Mouse (Mus musculus) left cerebral cortex, adult 2 months (tissue): ENCODE results near the gene Ephb6. TPM values are rescaled to one million over a fixed set of nuclear protein-coding genes. Genes with fewer than 3 reads are reported as not detected.
"Not testable (repeated sequence)": the region's sequence is repeated elsewhere in the genome, so short reads cannot be mapped to it uniquely, and the experiment has no call there.

Source experiments
- DNase-seq, 2 experiments: peaks; one replicate each; pipeline ENCODE4 v3.0.0; 2021 to 2022; ENCODE audit warnings: low spot score in 2 of 2, mixed read lengths in 1 of 2; ENCODE audit errors: extremely low spot score in 1 of 2
- H3K27ac ChIP-seq: fragments of 200-600 bp; 2 replicates; pipeline ENCODE4 v1.8.1; 2022
- H3K4me3 ChIP-seq: fragments of 200-600 bp; 2 replicates; pipeline ENCODE4 v1.8.1; 2022
- CTCF ChIP-seq: fragments of 200-600 bp; IDR thresholded peaks from 2 replicates; pipeline ENCODE4 v1.8.1; 2022; ENCODE audit warnings: antibody characterized with exemption, mild to moderate bottlenecking, moderate library complexity
- intact Hi-C: fragments of 180-260 bp; cut with DNase I; formaldehyde crosslinking; loops from one replicate; pipeline ENCODE4 v1.15.1; 2025
- long read RNA-seq, 2 experiments: library from polyadenylated mRNA; stranded (forward); transcript quantifications; one replicate each; pipeline ENCODE4 v2.0.0; 2021; ENCODE audit warnings: borderline mapping rate in 2 of 2
- total RNA-seq, 2 experiments: library from RNA; stranded (reverse); gene quantifications; 2 replicates each; pipeline ENCODE4 v1.2.3; 2021

Ephb6 gene
- 100 to 1,000 TPM; 118 to 130 TPM for total RNA-seq
- long read RNA-seq, experiment 1, transcript Ephb6-201 (18 exons, 3,762 nt), result major isoform, 135 of 249 reads
- long read RNA-seq, experiment 1, partial matches to known transcripts, result 44 of 249 reads
- long read RNA-seq, experiment 1, other reads (novel, unspliced or antisense), result 70 of 249 reads
- long read RNA-seq, experiment 2, transcript Ephb6-201 (18 exons, 3,762 nt), result major isoform, 85 of 156 reads
- long read RNA-seq, experiment 2, partial matches to known transcripts, result 24 of 156 reads
- long read RNA-seq, experiment 2, other reads (novel, unspliced or antisense), result 47 of 156 reads

DNA sequence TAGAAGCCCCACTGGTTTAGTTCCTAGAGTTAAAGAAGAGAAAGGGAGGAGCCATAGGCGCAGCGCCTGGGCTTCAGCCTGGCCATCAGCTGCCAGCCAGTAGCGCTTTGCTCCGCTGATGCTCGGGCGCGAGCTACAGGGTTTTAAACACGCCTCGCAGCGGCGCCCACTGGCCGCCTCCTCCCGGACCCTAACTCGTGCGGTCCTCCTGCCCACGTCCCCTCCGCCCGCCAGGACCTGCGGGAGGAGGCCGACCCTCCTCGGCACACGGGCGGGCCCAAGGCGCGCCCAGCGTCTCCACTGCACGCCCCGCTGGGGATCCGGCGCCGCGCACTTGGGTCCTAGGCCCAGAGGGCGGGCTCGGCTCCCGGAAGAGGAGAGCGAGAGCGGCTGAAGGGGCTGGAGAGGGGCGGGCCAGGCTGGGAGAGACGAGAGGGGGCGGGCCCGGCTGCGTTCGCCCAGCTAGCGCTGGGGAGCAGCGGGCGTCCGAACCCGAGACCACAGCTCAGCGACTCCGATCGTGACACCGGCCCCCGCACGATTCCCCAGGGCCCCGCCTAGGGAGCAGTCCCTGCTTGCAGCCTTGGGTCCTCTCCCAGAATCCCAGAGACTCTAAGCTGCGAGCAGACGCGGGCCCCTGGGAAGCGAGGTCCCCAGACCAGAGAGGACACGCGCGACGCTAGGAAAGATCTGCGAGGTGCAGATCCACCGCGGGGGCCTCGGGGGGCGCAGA is at the start of gene Ephb6:
Gene Ephb6, plus strand, starts transcription at position 422 of the 733 bp plus-strand sequence.
- DNase-seq, result peak; percentile 69 to 74
- no peak for TF ChIP-seq CTCF
- H3K27ac ChIP-seq, result peak within 1 kb of the TSS; percentile 96
- intact Hi-C loops, result loop anchor here (2.0 to 10.0 kb wide), 3 partner anchors 154 to 980 kb away; no protein-coding TSS in a partner anchor
- H3K4me3 ChIP-seq, result peak within 1 kb of the TSS; percentile 85

DNA sequence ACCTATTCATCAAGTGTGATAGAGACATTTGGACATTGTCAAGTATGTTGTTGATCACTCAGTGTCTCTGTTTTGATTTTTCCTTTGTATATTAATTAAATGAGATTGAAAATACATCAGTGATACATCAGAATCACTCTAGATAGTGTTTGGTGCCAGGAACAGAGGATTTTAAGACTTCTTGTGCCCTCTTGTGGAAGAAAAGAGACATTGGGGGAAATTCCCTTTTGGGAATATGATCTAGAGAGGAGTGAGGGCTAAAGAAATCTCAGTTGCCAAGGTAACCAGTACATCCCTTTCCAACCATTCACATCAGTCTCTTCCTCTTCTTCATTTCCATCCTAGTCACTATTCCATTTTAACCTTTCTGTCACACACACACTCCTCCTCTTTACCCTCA is 48.9 kb upstream of the Ephb6 start:
- DNase-seq, result no peak
- intact Hi-C loops, result loop anchor here (10.0 kb wide), 1 partner anchor 502 kb away; no protein-coding TSS in a partner anchor
- TF ChIP-seq CTCF, result peak; percentile 66

DNA sequence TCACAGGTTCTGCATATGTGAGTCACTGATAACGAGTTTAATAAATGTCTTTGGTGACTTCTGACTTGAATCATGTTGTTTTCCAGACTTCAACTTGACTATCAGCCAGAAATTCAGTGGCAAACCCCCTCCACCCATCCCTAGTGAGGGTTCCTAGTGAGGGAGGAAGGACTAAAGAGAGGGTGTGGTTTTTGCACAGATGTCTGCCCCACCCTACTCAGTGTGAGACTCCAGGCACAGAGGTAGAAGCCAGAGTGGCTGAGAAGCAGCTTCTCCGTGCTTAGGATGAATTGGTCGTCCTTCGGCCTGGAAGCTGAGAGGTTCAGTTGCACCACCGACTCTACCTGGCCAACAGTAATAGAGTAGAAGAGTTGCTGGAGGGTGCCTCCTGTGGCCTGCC is 47.8 kb upstream of the Ephb6 start:
- DNase-seq, result no peak
- intact Hi-C loops, result loop anchor here (10.0 kb wide), 1 partner anchor 503 kb away; no protein-coding TSS in a partner anchor
- no peak for TF ChIP-seq CTCF
- no peak overlapping the region for H3K4me3 ChIP-seq
- no peak overlapping the region for H3K27ac ChIP-seq

More for the DNA sequence above, 48.9 kb upstream of the Ephb6 start:
- no peak overlapping the region for H3K4me3 ChIP-seq
- no peak overlapping the region for H3K27ac ChIP-seq

DNA sequence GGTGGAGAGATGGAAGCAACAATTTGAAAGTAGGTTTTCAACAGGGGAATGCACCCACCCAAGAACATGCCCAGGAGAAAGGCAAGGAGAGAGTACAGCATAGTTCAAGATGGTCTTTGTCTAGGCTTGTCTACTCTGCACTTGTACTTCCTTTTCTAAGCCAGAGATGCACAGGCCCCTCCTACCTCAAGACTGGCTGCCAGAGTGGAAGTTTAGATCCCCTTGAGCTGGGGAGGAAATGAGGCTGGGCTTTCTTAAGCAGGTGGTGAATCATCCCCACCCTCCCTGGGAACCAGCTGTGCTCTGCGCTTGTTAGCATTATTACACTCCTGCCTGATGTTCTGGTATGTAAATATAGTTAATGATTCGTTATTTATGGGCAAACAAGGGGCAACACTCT is 47.0 kb upstream of the Ephb6 start:
- intact Hi-C loops, result loop anchor here (10.0 kb wide), 1 partner anchor 503 kb away; no protein-coding TSS in a partner anchor
- Histone ChIP-seq H3K4me3 (no peak overlapping the region), H3K27ac (no peak overlapping the region)
- TF ChIP-seq CTCF, result no peak
- DNase-seq, result no peak

DNA sequence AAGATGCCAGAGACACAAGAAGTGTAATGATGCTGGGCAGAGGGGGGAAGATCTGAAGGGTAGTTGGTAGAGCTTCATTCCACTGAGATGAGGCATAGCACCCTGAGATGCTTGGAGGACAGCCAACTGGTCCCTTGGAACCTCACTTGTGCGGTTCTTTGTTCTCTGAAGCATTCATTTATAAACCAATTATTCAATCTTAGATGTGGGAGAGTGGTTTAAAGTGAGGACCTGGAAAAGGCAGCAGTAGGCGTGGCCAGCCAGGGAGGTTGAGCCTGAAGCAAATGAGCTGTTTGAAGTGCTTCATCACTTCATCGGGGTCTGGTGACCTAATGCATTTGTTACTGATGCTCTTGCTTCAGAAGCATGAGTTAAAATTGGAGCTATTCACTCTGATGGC is 46.0 kb upstream of the Ephb6 start:
- Histone ChIP-seq H3K27ac (peak overlapping the region; percentile 45; the same call in 1 of the 2 replicates), H3K4me3 (no peak overlapping the region)
- DNase-seq, result no peak
- intact Hi-C loops, result loop anchor here (10.0 kb wide), 1 partner anchor 505 kb away; no protein-coding TSS in a partner anchor
- no peak for TF ChIP-seq CTCF

DNA sequence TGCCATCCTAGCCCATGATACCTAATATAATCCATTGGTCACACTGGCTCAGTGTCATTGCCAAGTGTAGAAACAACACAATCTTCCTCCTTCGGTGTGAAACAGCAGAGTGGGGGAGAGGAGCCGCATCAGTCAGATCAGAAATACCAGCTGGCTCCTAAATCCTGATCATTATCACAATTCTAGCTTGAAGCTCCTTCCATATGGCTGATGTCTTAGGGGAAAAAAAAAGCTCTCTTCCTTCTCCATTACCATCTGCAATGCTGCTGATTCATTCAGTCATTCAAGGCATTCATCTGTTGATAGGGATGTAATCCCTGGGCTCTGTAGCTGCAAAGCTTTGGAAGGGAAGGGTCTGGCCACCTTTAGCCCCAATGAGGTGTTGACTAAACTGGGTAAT is 45.0 kb upstream of the Ephb6 start:
- H3K27ac ChIP-seq, result peak overlapping the region; percentile 54; the same call in 1 of the 2 replicates
- TF ChIP-seq CTCF, result no peak
- intact Hi-C loops, result no loop called here
- no peak overlapping the region for H3K4me3 ChIP-seq
- DNase-seq, result no peak

DNA sequence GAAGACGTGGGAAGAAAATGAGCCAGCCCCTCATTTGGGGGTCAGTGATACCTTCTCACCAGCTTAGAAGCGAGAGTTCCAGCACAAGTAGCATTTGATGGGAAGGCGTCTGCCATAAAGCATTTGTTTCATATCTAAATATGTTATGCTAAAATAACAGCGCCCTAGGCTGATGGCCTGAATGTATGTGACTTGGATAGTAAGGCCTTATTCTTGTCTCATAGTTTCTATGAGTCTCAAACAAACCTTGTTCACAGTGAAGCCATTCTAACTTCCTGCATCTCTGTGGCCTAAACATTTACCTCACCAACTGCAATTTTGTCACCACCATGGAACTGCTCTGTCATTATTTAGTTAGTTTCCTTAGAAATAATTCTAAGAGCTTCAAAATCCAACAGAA is 42.7 kb upstream of the Ephb6 start:
- TF ChIP-seq CTCF, result no peak
- intact Hi-C loops, result no loop called here
- Histone ChIP-seq H3K4me3 (no peak overlapping the region), H3K27ac (no peak overlapping the region)
- DNase-seq, result no peak

DNA sequence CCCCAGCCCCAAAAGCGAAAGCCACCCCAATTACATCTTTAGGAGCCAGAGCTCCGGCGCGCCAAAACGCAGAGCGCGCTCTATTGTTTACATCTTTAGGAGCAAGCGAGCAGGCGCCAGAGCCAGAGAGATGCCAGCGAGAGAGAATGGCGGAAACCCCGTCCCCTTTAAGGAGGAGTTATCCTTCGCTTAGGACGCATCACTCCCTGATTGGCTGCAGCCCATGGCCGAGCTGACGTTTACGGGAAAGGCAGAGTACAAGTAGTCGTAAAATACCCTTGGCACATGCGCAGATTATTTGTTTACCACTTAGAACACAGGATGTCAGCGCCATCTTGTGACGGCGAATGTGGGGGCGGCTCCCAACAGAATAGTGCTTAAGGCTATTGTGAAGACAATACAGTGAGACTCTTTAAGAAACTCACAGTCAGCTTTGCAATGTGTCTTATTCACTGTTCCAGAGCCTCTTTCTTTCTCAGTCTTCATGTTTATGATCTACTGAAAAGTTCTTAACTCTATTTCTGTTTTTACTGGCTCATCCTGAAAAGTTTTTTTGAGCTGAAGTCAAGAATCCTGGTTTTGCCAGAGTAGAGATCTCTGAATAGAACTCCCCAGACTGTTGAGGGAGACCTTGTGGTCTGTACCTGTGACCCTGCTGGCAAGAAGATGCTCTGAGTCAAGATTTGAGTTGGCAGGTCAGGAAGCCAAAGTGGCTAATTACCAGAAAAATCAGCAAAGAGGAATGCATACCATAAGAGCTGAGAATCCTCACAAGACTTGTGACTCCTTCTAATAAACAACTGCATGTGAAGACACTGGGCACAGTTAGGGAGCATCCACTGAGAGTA is 42.0 kb upstream of the Ephb6 start:
- DNase-seq, H3K27ac ChIP-seq, H3K4me3 ChIP-seq, intact Hi-C loops: not testable (repeated sequence)

DNA sequence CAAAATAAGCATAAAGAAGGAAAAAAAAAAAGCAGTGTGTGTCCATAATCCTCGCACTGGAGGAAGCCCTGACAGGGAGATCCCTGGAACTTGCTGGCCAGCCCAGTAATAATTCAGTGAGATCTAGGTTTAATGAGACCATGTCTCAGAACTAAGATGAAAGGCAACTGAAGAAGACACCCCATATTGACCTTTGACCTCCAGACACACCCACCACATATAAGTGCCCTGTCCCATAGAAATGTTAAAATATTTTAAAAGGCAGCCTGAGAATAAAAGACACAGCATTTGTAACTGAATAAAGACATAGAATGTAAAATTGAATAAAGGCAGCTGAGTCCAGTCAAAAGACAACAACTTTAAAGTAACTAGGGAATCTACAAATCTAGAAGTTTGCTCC is 40.0 kb upstream of the Ephb6 start:
- no peak overlapping the region for H3K4me3 ChIP-seq
- intact Hi-C loops, result no loop called here
- H3K27ac ChIP-seq, result no peak overlapping the region
- DNase-seq, result no peak
- no peak for TF ChIP-seq CTCF

DNA sequence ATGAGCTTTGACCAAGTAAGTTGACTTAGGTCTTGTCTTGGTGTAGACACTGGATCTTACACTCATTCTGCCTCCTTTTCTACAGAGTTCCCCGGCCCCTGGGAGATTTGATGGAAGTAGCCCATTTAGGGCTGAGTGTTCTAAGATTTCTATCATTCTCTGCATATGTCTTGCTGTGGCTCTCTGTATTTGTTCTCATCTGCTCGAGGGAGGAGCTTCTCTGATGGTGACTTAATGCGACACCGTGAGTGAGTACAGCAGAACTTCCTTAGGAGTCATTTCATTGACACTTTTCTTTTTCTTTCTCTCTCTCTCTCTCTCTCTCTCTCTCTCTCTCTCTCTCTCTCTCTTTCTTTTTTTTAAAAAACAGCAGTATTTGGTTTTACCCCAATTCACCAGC is 38.3 kb upstream of the Ephb6 start:
- no peak for DNase-seq
- intact Hi-C loops, result no loop called here
- Histone ChIP-seq H3K4me3 (no peak overlapping the region), H3K27ac (no peak overlapping the region)
- TF ChIP-seq CTCF, result no peak

DNA sequence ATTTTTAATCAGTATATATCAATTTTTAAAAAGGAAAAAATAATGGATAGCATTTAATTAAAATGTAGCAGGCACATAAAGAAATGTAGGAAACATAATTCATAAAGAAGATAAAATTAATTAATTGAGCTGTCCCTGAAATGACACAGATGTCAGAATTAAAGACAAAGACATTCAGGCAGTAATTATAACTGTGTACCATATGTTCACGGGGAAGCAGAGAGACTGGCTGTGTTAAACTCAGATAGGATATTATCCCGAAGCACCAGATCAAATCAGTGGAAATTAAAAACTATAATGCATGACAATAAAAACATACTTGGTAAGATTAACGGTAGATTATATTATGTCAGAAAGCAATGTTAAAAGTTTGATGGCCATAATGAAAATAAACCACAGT is 36.2 kb upstream of the Ephb6 start:
- no peak for DNase-seq
- no peak for TF ChIP-seq CTCF
- Histone ChIP-seq H3K4me3 (no peak overlapping the region), H3K27ac (no peak overlapping the region)
- intact Hi-C loops, result no loop called here
